Mouse (Mus musculus): Measurements from ENCODE around the gene Gcc1. TPM values are rescaled to one million over a fixed set of nuclear protein-coding genes. Genes with fewer than 3 reads are reported as not detected.

Gcc1 gene
- polyA plus RNA-seq (2017; shearing (Covaris generic)), result 1 to 10 TPM; 5.9 to 8.0 TPM

- ATAC-seq, result no peak
These were observed at the start of gene Gcc1 for GRCm38 (mm10) chr6:28428290-28428689. Gene Gcc1 (minus strand): TSS chr6:28428390.

GRCm38 (mm10) chr6:28474839-28475238 is 46.6 kb upstream of the Gcc1 start, which contains the start of gene Snd1:
Gene Snd1 (plus strand): TSS chr6:28475139.
- ATAC-seq, result no peak

- ATAC-seq, result no peak
These were observed 46.0 kb upstream of the Gcc1 start for GRCm38 (mm10) chr6:28474211-28474610.

- ATAC-seq, result no peak
These were observed 43.3 kb upstream of the Gcc1 start for GRCm38 (mm10) chr6:28471284-28472035.

GRCm38 (mm10) chr6:28470621-28471020 is 42.4 kb upstream of the Gcc1 start:
- ATAC-seq, result no peak

- no peak for ATAC-seq
These were observed 41.9 kb upstream of the Gcc1 start for GRCm38 (mm10) chr6:28470017-28470602.

GRCm38 (mm10) chr6:28464630-28465029 is 36.4 kb upstream of the Gcc1 start:
- ATAC-seq, result no peak

- ATAC-seq, result no peak
These were observed 32.3 kb upstream of the Gcc1 start for GRCm38 (mm10) chr6:28460534-28460933.

GRCm38 (mm10) chr6:28459221-28459668 is 31.1 kb upstream of the Gcc1 start:
- ATAC-seq, result no peak

GRCm38 (mm10) chr6:28450977-28451376 is 22.8 kb upstream of the Gcc1 start:
- no peak for ATAC-seq

GRCm38 (mm10) chr6:28450481-28450880 is 22.3 kb upstream of the Gcc1 start:
- ATAC-seq, result no peak

- no peak for ATAC-seq
These were observed 21.1 kb upstream of the Gcc1 start, which contains the start of gene Pax4 for GRCm38 (mm10) chr6:28449253-28449652. Gene Pax4 (minus strand): TSS chr6:28449353.

- ATAC-seq, result no peak
These were observed 19.7 kb upstream of the Gcc1 start for GRCm38 (mm10) chr6:28447937-28448336.

- no peak for ATAC-seq
These were observed 3.3 kb upstream of the Gcc1 start for GRCm38 (mm10) chr6:28431538-28431855.

GRCm38 (mm10) chr6:28430795-28431537 is 2.8 kb upstream of the Gcc1 start:
- no peak for ATAC-seq

- ATAC-seq, result no peak
These were observed 1.7 kb upstream of the Gcc1 start for GRCm38 (mm10) chr6:28429870-28430269.

- ATAC-seq, result peak; percentile 58
These were observed 922 bp downstream of the Gcc1 start, which contains the start of gene Fscn3 for GRCm38 (mm10) chr6:28427096-28427839. Gene Fscn3 (plus strand): TSS chr6:28427789.

- ATAC-seq, result no peak
These were observed 3.2 kb downstream of the Gcc1 start for GRCm38 (mm10) chr6:28425019-28425418.

- no peak for ATAC-seq
These were observed 4.2 kb downstream of the Gcc1 start for GRCm38 (mm10) chr6:28423767-28424695.

- ATAC-seq, result peak; percentile 28
These were observed 4.9 kb downstream of the Gcc1 start, which contains the start of gene Arf5 for GRCm38 (mm10) chr6:28423313-28423712. Gene Arf5 (plus strand): TSS chr6:28423560.

- no peak for ATAC-seq
These were observed 5.4 kb downstream of the Gcc1 start for GRCm38 (mm10) chr6:28422651-28423290.
